Mouse (Mus musculus) monocyte, adult 59 days (primary cell): ENCODE results near the gene Gm9495. TPM values are rescaled to one million over a fixed set of nuclear protein-coding genes. Genes with fewer than 3 reads are reported as not detected.

Source experiments
- total RNA-seq, 2 experiments: library from RNA; stranded (reverse); gene quantifications; one replicate each; pipeline ENCODE4 v1.2.4; 2023

The Gm9495 gene
- total RNA-seq, result not detected

DNA sequence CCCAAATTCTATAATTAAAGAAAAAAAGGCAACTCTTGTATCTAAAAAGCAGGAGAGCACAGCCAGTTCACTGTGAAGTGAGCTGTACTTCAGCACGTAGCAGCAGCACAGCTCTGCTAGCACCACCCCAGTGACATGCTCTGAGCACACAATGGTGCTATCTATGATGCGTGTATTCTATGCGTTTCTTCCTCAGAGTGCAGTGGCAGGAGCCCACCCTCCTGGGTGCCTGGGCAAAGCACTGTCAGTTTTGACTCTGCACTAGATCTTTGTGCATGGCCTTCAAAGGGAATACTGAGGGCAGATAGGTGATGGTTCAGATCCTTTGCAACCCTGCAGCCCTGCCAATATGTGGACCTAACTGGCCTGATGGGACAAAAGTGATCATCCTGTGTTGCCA is at the start of gene Gm9495:
Gene Gm9495 (minus strand): TSS at position 101 of the 400 bp plus-strand sequence.

Other genes with a start within 250 kb of the Gm9495 start
- gene Zfp930, start 244.5 kb downstream of the Gm9495 start, total RNA-seq, result 1 to 10 TPM; 6.9 to 7.6 TPM
- gene D130040H23Rik, start 182.5 kb downstream of the Gm9495 start, total RNA-seq, result 1 to 10 TPM; 3.2 to 4.2 TPM
- not detected for gene Gm7697, start 69.4 kb upstream of the Gm9495 start, total RNA-seq
- gene Zfp868, start 172.0 kb upstream of the Gm9495 start, total RNA-seq, result 10 to 100 TPM; 39.3 to 41.6 TPM
- under 1 TPM; 0.47 to 0.52 TPM for gene Zfp964, start 200.9 kb upstream of the Gm9495 start, total RNA-seq